Mouse (Mus musculus) gastrocnemius, postnatal 25 days (tissue): ENCODE results near the gene Nup210l. TPM values are rescaled to one million over a fixed set of nuclear protein-coding genes. Genes with fewer than 3 reads are reported as not detected.
"Not testable (repeated sequence)": the region's sequence is repeated elsewhere in the genome, so short reads cannot be mapped to it uniquely, and the experiment has no call there.

Experiments
- DNase-seq: peaks from one replicate; pipeline ENCODE4 v3.0.0; 2022
- total RNA-seq, 2 experiments: library from RNA; stranded (reverse); gene quantifications; 1 replicate in 1 of 2; 2 replicates in 1 of 2; pipeline ENCODE4 v1.2.3; 2021

Nup210l gene
- total RNA-seq, 2 experiments from 2014 or later, result 0.05 to 0.08 TPM

DNA sequence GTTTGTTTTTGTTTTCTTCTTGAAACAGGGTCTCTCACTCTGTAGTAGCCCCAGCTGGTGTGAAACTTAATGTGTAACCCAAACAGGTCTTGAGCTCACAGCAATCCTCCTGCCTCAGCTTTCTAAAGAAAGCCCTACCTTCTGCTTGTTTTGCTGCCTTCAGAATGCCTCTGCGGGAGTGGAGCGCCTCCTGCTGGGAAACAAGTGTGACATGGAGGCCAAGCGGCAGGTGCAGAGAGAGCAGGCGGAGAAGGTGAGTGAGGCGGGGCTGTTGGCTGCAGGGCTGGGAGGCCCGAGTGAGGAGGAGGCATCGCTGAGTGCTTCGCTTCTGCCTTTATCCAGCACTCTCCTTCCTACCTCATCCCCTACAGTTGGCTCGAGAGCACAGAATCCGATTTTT is 120.4 kb downstream of the Nup210l start:
- no peak for DNase-seq

DNA sequence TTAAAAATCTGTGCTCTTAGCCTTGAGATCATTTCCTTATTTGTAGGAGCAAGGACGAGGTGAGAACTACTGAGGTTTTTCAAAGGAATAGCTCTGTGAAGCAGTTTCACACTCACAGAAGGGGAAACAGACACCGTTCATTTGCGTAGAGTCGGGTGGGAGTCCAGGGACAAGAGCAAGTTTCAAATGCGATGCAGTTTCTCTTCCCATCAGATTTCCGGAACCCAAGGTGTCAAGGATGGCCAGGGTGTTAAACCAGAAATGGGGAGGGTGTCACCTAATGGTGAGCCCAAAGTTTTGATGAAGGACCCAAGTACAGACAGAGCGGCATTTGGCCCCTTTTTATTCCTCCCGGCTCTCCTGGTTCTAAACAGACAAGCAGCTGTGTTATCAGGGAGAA is 127.1 kb downstream of the Nup210l start:
- no peak for DNase-seq

DNA sequence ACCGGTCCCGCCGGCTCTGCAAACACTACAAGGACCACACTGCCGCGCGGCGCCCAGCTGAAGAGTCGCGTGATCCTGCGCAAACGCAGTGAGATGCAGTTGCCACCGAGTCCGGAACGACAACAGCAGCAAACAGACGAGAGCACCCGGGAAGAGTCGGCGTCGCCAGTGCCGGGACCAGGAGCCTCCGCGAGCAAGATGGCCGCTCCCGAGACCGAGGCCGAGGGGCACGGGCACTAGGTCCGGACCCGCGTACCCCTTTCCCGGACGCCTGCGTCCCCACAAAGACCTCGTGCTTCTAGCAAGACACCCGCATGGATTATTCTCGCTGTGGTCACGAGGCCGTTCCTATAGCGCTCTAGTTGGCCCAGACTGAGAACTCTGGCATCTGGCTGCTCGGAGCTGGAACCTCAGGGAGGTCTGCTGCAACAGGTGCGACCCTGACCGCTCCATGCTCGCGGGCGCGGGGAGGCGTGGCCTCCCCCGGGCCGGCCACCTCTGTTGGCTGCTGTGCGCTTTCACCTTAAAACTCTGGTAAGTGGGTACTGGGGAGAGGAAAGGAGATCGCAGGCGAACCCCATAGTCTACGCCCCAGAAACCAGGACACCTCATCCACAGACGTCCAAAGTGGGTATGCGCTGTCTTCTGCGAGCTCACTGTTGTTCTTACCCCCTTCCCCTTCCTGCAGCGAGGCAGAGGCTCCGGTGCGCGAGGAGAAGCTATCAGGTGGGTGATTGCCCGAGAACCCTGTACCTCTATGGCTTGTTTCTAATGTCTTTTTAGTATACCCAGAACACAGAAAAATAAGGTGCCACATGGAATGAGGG is 127.8 kb downstream of the Nup210l start, which contains the start of gene Jtb:
Gene Jtb, plus strand, starts transcription at position 91 of the 827 bp plus-strand sequence.
- peak; percentile 92 for DNase-seq

DNA sequence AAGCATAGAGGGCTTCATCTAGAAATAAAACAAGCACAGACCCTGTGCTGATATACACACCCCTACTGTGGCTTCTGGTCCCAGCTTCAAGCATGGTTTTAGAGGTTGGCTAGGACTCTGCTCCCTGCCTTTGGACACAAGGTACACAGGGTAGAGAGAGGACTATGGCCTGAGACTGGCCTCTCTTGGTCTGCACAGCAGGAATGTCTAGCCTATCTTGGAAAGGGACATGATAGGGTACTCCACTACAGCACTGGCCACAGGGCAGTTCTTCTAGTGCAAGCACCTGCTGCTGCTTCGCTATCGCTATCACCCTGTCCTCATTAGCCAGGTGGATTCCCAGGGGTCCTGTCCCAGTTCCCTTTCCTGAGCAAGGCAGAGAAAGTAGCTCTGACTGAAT is 137.3 kb downstream of the Nup210l start:
- no peak for DNase-seq

DNA sequence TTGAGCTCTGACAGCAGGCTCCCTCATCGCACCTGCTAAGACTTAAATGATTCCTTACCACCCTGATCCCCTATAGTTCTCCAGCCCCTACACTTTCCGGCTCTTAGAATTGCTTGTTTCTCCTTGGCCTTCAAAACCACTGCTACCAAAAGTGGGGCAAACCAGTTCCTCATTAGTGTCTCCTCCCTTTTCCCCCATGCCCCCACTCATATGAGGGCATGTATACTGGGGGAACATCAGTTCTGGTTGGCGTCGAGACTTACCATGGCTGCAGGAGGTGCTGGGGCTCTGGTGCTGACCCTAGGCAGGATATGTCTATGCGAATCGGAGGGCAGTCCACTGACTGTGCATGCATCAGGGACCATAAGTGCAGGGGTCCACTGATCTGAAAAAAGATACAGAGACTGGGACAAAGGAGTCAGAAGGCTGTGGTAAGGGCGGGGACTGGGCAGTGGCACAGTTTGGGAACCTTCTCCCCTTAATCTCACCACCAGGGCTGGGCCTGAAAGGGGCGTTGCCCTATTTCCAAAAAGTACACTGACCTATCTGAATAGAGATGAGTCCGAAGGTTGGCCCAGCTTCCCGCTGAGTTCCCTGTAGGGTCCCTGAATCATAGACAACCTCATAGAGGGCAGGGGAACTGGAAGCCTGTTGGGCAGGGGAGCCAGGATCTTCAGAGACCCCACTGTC is 137.9 kb downstream of the Nup210l start:
- no peak for DNase-seq

DNA sequence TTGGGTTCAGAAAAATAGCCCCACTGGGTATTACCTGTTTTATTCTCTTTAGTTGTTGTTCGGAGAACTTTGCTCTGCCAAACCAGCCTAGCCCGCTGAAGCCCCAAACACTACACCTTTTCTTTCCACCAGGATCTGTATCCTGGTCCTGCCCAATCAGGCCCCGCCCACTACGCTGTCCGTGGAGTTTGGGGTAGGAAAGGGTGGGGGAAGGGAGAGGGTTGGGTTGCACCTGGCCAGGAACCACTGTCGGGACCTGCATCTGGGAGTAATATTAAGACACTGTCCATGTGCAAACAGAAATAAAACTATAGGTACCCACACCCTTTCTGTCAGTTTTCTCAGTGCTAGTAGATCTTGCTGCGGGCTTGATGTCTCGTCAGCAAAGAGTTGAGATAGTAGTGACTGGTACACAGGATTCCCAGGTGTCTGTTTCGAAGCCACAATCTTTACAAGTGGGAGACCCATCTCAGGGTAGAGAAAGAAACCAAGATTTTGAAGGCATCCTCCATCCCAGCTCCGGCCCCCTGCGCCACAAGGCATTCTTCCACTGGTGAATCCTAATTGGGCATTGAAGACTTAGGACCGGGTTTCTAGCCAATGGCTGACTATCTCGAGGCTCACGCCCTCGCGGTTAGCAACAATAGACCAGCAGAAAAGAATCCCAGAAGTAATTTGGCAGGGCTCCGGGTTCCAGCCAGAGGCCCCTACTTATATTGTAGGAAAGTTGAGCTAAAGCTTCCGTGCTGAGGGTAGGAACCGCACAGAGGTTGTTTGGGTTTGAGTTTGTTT is 139.2 kb downstream of the Nup210l start, which contains the start of gene Creb3l4:
Gene Creb3l4, minus strand, starts transcription at position 529 of the 792 bp plus-strand sequence.
- DNase-seq, result no peak

DNA sequence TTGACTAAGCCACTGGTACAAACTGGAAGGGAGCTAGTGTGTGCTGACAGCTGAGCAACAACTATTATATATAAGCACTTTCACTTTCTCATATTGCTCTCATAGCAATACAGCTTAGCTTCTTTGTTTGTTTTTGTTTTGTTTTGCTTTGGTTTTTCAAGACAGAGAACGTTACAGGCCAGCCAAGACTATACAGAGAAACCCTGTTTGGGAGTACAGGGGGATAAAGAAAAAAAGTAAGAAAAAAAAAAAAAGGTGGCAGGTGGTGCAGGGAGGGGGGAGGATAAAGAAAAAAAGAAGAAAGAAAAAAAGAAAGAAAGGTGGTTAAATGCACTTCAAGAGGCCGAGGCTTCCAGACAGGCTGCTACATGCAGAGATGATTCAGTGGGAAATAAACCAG is 141.5 kb downstream of the Nup210l start:
- no peak for DNase-seq

DNA sequence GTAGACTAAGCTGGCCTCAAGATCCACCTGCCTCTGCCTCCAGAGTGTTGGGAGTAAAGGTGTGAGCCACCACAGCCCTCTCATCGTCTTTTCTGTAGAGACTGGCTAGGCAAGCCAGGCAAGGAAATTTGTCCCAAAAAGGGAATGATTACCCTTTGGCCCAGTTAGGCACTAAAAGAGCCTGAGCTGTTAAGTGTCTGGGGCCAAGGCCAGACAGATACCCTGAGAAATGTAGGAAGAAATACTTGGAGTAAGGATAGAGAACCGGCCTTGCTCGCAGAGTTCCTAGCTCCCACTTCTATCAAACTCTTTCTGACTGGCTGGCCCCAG is 143.7 kb downstream of the Nup210l start:
- DNase-seq, result no peak

DNA sequence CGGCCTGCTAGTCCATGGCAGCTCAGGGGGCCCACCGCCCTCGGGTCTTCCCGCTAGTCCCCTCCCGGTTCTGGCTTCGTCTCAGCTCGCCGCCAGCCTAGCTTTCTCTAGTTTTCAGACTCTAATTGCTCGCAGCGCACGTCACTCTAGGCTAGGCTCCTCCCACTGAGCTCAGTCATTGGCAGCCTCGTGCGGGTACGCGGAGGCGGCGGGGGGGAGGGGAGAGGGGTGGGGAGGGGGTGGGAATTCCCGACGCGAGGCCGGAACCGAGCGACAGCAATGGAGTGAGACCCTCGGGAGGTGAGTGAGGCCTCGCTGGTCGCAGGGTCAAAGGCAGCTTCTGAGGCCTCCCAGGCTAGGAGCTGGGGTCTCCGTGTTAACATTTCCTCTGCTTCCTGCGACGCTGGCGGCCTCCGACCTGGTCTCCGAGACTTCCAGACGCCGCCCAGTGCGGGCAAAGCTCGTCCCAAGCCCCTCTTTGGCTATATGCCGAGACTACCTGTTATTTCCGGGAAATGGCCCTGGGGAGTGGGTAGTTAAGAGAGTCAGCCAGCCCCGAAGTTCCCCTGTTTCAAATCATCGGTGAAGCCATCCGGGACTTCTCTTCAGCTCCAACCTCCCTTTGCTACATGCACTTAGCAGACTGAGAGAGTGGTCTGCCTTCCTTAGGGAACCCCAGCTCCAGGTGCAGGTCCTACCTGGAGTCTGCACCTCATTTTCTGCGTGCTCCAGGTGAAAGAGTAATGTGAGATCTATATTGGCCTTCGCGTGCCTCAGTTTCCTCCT is 144.2 kb downstream of the Nup210l start, which contains the start of gene Slc39a1:
Gene Slc39a1, plus strand, starts transcription at position 213 of the 786 bp plus-strand sequence.
- peak; percentile 94 for DNase-seq

DNA sequence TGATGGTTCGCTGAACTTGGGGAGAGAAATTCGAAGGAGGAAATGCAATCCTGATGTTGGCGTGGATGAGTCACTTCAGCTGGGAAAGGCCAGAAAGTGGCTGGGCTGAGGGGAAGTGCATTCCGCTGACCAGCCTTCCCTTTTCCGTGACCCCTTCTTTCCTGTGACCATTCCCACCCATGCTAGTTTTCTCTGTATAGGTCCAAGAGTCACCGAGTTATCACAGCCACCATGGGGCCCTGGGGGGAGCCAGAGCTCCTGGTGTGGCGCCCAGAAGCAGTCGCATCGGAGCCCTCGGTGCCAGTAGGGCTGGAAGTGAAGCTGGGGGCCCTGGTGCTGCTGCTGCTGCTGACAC is 144.8 kb downstream of the Nup210l start:
- DNase-seq, result no peak

DNA sequence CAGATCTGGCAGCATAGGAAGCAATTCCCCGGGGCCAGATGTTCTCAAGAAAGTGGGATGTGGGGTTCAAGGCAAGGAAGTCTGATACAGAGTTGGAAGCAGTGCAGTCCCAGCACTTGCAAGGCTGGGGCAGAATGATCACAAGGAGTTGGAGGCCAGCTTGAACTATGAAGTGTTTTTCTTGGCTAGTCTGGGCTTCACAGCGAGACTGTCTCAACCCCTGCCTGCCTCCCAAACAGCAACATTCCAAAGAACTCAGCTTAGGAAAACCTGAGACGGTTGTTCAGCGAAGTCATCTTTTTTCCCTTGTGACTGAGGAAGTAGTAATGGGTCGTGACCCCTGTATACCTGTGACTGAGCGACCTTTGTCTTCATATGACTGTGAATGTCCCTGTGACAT is 146.9 kb downstream of the Nup210l start:
- no peak for DNase-seq

DNA sequence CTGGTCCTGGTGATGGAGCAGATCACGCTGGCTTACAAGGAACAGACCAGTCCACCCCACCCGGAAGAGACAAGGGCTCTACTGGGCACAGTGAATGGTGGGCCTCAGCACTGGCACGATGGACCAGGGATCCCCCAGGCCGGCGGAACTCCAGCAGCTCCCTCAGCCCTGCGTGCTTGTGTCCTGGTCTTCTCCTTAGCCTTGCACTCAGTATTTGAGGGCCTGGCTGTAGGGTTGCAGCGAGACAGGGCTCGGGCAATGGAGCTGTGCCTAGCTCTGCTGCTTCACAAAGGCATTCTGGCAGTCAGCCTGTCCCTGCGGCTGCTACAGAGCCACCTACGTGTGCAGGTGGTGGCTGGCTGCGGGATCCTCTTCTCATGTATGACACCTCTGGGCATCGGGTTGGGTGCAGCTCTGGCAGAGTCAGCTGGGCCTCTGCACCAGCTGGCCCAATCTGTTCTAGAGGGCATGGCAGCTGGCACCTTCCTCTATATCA is 147.8 kb downstream of the Nup210l start:
- not testable (repeated sequence) for DNase-seq

DNA sequence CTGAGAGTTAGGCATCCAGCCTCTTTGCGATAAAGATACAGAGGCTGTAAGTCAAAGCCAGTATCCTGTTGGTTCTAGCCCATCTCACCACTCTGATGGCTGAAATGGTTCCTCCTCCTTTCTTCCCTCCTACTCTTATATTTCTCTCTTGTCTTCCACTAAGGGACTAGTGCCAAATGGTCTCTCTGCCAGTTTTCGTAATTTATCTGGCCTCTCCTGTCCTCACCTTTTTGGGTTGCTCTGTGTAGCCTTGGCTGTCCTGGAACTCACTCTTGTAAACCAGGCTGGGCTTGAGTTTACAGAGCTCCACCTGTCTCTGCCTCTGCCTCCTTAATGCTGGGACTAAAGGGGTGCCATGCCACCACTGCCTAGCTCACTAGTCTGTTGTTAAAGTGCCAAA is 148.7 kb downstream of the Nup210l start:
- not testable (repeated sequence) for DNase-seq

DNA sequence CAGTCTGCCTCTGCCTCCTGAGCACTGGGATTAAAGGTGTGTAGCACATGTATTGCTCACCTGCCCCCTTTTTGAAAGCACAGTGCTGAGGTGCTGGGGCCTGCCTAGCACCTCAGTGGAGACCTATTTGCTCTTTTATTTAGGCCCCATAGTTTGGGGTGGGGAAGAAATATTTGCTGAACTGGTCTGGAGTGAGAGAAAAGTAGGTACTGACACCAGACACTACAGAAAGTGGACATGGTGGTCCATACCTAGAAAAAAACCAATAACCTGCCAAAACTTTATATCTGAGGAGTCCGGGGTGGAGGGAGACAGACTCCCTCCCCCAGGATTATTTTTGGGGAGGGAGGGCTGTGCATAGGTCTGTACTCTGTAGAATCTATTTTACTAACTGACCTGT is 149.2 kb downstream of the Nup210l start:
- not testable (repeated sequence) for DNase-seq

DNA sequence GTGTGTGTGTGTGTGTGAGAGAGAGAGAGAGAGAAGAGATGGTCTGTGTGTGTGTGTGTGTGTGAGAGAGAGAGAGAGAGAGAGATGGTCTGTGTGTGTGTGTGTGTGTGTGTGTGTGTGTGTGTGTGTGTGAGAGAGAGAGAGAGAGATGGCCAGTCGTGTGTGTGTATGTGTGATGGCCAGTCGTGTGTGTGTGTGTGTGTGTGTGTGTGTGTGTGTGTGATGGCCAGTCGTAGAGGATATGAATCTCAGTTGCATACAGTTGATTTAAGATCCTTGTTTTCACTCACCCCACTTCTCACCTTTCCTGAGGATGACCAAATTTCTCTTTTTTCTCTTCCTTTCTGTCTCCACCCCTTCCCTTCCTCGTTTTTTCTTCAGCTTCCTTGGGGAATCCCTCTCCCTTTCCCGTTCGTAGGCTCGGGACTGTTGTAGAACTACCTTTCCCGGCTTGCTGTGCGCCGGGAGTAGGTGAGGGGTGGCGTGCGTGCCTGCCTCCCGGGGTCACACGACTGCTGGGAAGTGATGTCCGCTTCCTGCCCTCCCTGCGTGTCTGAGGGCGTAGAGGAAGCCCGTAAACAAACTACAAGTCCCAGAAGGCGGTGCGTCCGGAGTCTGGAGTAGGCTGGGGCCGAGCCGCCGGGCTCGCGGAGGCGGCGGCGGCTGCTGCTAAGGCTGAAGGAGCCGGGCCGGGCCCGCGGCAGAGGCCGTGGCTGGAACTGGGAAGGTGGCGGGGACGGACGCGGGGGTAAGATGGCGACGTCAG is 149.9 kb downstream of the Nup210l start, which contains the start of gene Crtc2:
Gene Crtc2, plus strand, starts transcription at position 511 of the 766 bp plus-strand sequence.
- DNase-seq, result peak; percentile 97

DNA sequence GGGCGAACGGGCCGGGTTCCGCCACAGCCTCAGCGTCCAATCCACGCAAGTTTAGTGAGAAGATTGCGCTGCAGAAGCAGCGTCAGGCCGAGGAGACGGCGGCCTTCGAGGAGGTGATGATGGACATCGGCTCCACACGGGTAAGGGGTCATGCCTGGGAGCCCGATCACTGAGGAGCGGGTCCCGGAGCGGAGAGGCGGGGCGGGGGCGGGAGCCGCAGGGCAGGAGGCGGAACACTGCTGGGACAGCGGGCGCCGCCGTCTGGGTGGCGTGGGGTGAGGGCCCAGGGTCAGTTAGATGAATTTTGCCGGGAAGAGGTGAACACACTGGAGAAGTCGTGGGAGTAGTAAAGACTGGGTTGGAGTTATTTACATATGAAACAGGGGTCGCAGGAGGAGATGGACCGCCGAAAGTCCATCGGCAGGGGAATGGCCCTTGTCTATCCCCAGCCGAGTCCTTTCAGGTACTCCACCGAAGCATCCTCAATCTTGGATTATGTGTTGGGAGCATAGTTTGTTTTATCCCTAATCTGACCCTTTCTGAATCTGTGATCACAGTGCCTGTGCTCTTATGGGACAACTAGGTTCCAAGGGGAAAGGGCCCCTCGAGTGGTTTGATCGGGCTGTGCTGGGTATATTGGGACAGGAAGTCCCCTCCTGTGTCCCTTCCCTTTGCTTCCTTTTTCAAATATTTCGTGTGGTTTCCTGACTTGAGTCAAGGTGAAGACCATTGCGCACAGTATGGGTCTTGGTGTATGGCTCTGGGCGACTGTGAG is 150.7 kb downstream of the Nup210l start:
- DNase-seq, result no peak

DNA sequence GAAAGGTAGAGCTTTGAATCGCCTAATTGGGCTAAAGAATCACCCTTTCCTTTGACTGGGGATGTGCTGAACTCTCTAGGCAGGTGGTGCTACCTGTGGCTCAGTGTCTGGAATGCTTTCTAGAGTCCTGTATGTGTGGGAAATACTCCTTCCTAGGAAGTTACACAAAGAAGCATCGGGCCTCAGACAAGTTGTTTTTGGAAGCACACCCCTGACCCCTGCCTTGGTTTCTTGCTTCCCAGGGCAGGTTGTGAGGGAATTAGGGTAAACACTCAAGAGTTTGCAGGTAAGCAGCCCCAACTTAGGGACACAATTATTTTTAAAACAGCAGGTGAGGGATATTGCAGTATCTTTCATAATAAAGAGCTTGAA is 151.2 kb downstream of the Nup210l start:
- no peak for DNase-seq

DNA sequence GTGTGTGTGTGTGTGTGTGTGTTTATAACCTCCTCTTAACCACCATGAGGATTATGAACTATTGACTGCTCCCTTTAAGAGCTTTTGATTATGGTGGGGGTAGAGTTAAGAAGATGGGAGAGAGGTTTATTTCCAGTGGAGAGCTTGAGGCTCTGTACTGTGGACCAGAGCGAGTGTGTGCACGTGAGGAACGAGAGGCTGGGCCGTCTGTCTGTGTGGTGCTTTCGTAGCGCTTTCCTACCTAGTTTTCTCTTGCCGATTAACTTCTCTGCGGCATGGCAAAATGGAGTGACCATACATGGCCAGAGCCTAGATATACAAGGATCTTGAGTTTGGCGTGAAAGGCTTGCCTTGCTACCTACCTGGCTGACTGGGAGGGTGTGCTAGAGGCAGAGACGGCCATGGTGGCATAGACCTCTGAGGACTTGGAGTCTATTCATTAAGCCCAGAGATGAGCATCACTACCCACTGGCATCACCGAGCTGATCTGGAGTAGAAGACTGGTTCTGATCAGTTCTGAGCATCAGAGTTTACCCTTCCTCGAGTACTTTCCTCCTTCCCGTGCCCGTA is 151.9 kb downstream of the Nup210l start:
- no peak for DNase-seq

DNA sequence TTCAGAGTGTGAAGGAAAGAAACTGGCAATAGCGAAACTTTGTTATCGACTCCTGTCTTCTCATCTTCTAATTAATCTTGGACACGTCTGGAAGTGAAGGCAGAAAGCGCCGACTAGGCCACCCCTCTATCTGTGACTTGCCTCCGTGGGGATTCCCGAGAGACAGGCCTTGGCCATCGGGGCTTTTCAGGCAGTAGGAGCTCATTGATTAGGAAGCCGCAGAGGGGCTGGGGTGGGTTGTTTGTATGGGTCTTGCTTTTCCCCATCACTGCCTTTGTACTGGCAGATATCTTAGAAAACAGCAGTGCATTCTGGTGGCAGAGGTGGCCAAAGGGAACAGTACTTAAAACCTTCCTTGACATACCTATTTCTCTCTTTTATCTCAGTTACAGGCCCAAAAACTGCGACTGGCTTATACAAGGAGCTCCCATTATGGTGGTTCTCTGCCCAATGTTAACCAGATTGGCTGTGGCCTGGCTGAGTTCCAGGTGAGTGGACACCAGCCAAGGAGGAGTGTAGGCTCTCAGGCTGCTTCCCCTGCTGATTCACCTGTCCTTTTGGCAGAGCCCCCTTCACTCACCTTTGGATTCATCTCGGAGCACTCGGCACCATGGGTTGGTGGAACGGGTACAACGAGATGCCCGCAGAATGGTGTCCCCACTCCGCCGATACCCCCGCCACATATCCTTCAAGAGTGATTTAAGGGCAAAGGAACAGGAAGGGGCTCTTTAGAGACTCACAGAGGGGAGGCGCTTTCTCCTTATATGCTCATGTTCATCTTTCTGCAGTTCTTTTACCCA is 153.0 kb downstream of the Nup210l start:
- no peak for DNase-seq
